Mouse (Mus musculus) hindbrain, postnatal 0 days (tissue): ENCODE data around the gene Padi1. TPM values are rescaled to one million over a fixed set of nuclear protein-coding genes. Genes with fewer than 3 reads are reported as not detected.
A peak's percentile ranks its signal among the peaks of the same experiment; 100 is the strongest.

Source experiments
- ATAC-seq: fragments of 200-750 bp; cut with Nextera tagmentation; 2 replicates; pipeline ENCODE4 v1.8.0; 2017; ENCODE audit warnings: mild to moderate bottlenecking, moderate TSS enrichment, moderate library complexity
- DNase-seq: peaks from one replicate; pipeline ENCODE4 v3.0.0-alpha.2; 2015; ENCODE audit warnings: low spot score
- H3K27ac ChIP-seq: fragments of 300-500 bp; sonication (generic); 2 replicates; pipeline ENCODE4 v1.5.1; 2014; ENCODE audit warnings: mild to moderate bottlenecking
- H3K27me3 ChIP-seq: fragments of 300-500 bp; sonication (generic); 2 replicates; pipeline ENCODE4 v1.6.1; 2014; ENCODE audit warnings: low read length, mixed read lengths; ENCODE audit not compliant: insufficient read depth
- H3K36me3 ChIP-seq: fragments of 300-500 bp; sonication (generic); 2 replicates; pipeline ENCODE4 v1.6.1; 2014; ENCODE audit warnings: low read length, mixed read lengths; ENCODE audit not compliant: insufficient read depth
- H3K4me1 ChIP-seq: fragments of 300-500 bp; sonication (generic); 2 replicates; pipeline ENCODE4 v1.6.1; 2014; ENCODE audit warnings: antibody characterized with exemption, low read length, mixed read lengths; ENCODE audit not compliant: insufficient read depth
- H3K4me2 ChIP-seq: fragments of 300-500 bp; sonication (generic); 2 replicates; pipeline ENCODE4 v1.6.1; 2014; ENCODE audit warnings: low read depth, mild to moderate bottlenecking, low read length, moderate library complexity, mixed read lengths
- H3K4me3 ChIP-seq: fragments of 300-500 bp; sonication (generic); 2 replicates; pipeline ENCODE4 v1.5.1; 2014; ENCODE audit warnings: low read length
- H3K9ac ChIP-seq: fragments of 300-500 bp; sonication (generic); replicated peaks from 2 replicates; pipeline ENCODE4 v1.6.1; 2014; ENCODE audit warnings: mild to moderate bottlenecking, low read length, moderate library complexity, mixed read lengths
- H3K9me3 ChIP-seq: fragments of 300-500 bp; sonication (generic); 2 replicates; pipeline ENCODE4 v1.6.1; 2016; ENCODE audit warnings: low read length, mixed read lengths
- CTCF ChIP-seq: IDR thresholded peaks from 2 replicates; pipeline ENCODE4 v1.5.1; 2016; ENCODE audit warnings: antibody characterized with exemption, control low read depth, low read depth
- WGBS: fragments of 180-500 bp; shearing (Covaris S2); extraction: QIAGEN DNeasy Blood & Tissue Kit; methylation state at CpG from one replicate; pipeline ENCODE4 v1.1.7; 2014; 5-methylcytosine and 5-hydroxymethylcytosine counted together
- polyA plus RNA-seq: library from polyadenylated mRNA; unstranded; fragments of >200 nt; fragmentation: Nextera tagmentation; extraction: Ambion mirVana; gene quantifications from 2 replicates; pipeline ENCODE4 v1.2.1, GENCODE M21; 2015
- total RNA-seq: library from RNA; depleted of rRNA; stranded (reverse); fragments of >200 nt; gene quantifications from 2 replicates; pipeline ENCODE4 v1.2.3, GENCODE M21; 2014

The Padi1 gene
- total and polyA plus RNA-seq, 2 experiments from 2014 or later: not detected

- WGBS: 80% methylated on average over 3 of the region's 3 CpGs
- no peaks in the 10 kb centered on the region for H3K36me3 ChIP-seq
- H3K27me3 ChIP-seq: no peaks in the 10 kb centered on the region
- TF ChIP-seq CTCF: no peak
- no peak overlapping the region for H3K4me3 ChIP-seq
- H3K4me2 ChIP-seq: no peak overlapping the region
- no peak overlapping the region for H3K27ac ChIP-seq
- ATAC-seq: no peak
- no peak overlapping the region for H3K9ac ChIP-seq
- DNase-seq: no peak
- no peaks in the 10 kb centered on the region for H3K9me3 ChIP-seq
- H3K4me1 ChIP-seq: no peaks in the 10 kb centered on the region
Measured at GRCm38 (mm10) chr4:140796786-140797185, 48.8 kb downstream of the Padi1 start.

GRCm38 (mm10) chr4:140794678-140795077, 50.9 kb downstream of the Padi1 start:
- ATAC-seq (no peak), DNase-seq (no peak)
- no peak for TF ChIP-seq CTCF
- H3K36me3 ChIP-seq: no peaks in the 10 kb centered on the region
- no peaks in the 10 kb centered on the region for H3K27me3 ChIP-seq
- H3K9me3 ChIP-seq: no peaks in the 10 kb centered on the region
- no peaks in the 10 kb centered on the region for H3K4me1 ChIP-seq
- H3K4me2 ChIP-seq: no peak overlapping the region
- no peak overlapping the region for H3K9ac ChIP-seq
- no peak overlapping the region for H3K27ac ChIP-seq
- H3K4me3 ChIP-seq: no peak overlapping the region
- WGBS: 80% methylated on average over 9 of the region's 9 CpGs

- no peaks in the 10 kb centered on the region for H3K9me3 ChIP-seq
- no peak for DNase-seq
- WGBS: 38% methylated on average over 9 of the region's 9 CpGs
- no peaks in the 10 kb centered on the region for H3K27me3 ChIP-seq
- no peak overlapping the region for H3K27ac ChIP-seq
- H3K4me2 ChIP-seq: no peak overlapping the region
- no peak overlapping the region for H3K4me3 ChIP-seq
- no peaks in the 10 kb centered on the region for H3K4me1 ChIP-seq
- TF ChIP-seq CTCF: peak; percentile 45
- no peak overlapping the region for H3K9ac ChIP-seq
- no peak for ATAC-seq
- H3K36me3 ChIP-seq: no peaks in the 10 kb centered on the region
Measured at GRCm38 (mm10) chr4:140793795-140794194, 51.8 kb downstream of the Padi1 start.

GRCm38 (mm10) chr4:140792584-140792983, 53.0 kb downstream of the Padi1 start:
- Histone ChIP-seq H3K4me3 (no peak overlapping the region), H3K27ac (no peak overlapping the region), H3K9ac (no peak overlapping the region), H3K4me1 (no peaks in the 10 kb centered on the region), H3K9me3 (no peaks in the 10 kb centered on the region), H3K36me3 (no peaks in the 10 kb centered on the region), H3K4me2 (no peak overlapping the region), H3K27me3 (no peaks in the 10 kb centered on the region)
- ATAC-seq: no peak
- no peak for DNase-seq
- WGBS: 92% methylated on average over 7 of the region's 7 CpGs
- TF ChIP-seq CTCF: no peak

GRCm38 (mm10) chr4:140791071-140791470, 54.5 kb downstream of the Padi1 start:
- H3K36me3 ChIP-seq: no peaks in the 10 kb centered on the region
- no peak overlapping the region for H3K9ac ChIP-seq
- H3K4me1 ChIP-seq: no peaks in the 10 kb centered on the region
- H3K27me3 ChIP-seq: no peaks in the 10 kb centered on the region
- WGBS: 84% methylated on average over 16 of the region's 16 CpGs
- TF ChIP-seq CTCF: no peak
- ATAC-seq: no peak
- no peak overlapping the region for H3K27ac ChIP-seq
- H3K4me2 ChIP-seq: no peak overlapping the region
- DNase-seq: no peak
- H3K4me3 ChIP-seq: no peak overlapping the region
- no peaks in the 10 kb centered on the region for H3K9me3 ChIP-seq

GRCm38 (mm10) chr4:140789983-140790382, 55.6 kb downstream of the Padi1 start:
- H3K4me2 ChIP-seq: no peak overlapping the region
- H3K9ac ChIP-seq: no peak overlapping the region
- no peaks in the 10 kb centered on the region for H3K27me3 ChIP-seq
- H3K36me3 ChIP-seq: no peaks in the 10 kb centered on the region
- no peak overlapping the region for H3K4me3 ChIP-seq
- WGBS: 95% methylated on average over 4 of the region's 4 CpGs
- no peaks in the 10 kb centered on the region for H3K4me1 ChIP-seq
- DNase-seq (no peak), ATAC-seq (no peak)
- H3K9me3 ChIP-seq: no peaks in the 10 kb centered on the region
- no peak for TF ChIP-seq CTCF
- H3K27ac ChIP-seq: no peak overlapping the region

- WGBS: 47% methylated on average over 6 of the region's 6 CpGs
- ATAC-seq: no peak
Measured at GRCm38 (mm10) chr4:140788983-140789382, 56.6 kb downstream of the Padi1 start.

More at GRCm38 (mm10) chr4:140788983-140789382, 56.6 kb downstream of the Padi1 start:
- H3K27me3 ChIP-seq: no peaks in the 10 kb centered on the region
- no peak overlapping the region for H3K4me3 ChIP-seq
- no peaks in the 10 kb centered on the region for H3K9me3 ChIP-seq
- no peaks in the 10 kb centered on the region for H3K36me3 ChIP-seq
- peak; percentile 66 for DNase-seq
- H3K4me1 ChIP-seq: no peaks in the 10 kb centered on the region
- TF ChIP-seq CTCF: peak; percentile 97
- no peak overlapping the region for H3K9ac ChIP-seq
- no peak overlapping the region for H3K27ac ChIP-seq
- no peak overlapping the region for H3K4me2 ChIP-seq
